Mouse (Mus musculus) frontal cortex, postnatal 25 days (tissue): Measurements from ENCODE around the gene H60b.
A peak's percentile ranks its signal among the peaks of the same experiment; 100 is the strongest.
"Not testable (repeated sequence)": the region's sequence is repeated elsewhere in the genome, so short reads cannot be mapped to it uniquely, and the experiment has no call there.

Source experiments
- DNase-seq, 2 experiments: peaks; one replicate each; pipeline ENCODE4 v3.0.0; 2022; ENCODE audit warnings: low spot score in 2 of 2

Gene H60b

DNA sequence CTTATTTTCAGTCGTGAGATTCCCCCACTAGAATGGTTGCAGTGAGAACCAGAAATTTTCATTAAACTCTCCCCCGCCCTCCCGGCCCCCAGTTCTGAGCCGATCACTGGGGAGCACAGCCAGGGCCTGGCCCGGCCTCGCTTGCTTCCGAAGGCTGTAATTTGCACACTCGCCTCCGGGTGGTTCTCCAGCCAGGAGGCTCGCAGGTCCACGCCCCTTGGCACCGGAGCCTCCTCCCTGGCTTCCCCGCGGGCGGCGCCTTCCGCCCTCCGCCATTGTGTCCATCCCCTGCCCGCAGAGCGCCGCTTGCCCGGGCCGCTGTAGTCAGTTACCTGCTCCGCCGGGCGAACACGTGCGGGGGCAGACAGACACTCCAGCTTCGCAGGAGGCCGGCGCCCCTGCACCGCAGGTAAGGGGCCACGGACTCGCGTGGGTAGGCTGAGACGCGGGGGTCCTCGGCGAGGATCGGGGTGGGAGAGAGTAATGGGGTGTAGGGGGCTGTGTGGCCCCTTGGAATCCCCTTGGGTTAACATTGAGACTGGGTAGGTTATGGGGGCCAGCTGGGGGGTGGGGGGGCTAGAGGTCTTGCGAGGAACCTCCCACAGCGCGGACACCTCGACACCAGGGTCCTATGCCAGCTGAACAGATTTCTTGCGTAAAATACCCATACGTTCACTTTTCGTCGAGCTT is at the start of gene H60b, which contains the start of gene Raet1e:
Gene H60b (plus strand): TSS at position 277 of the 690 bp plus-strand sequence.
Gene Raet1e (plus strand): TSS at position 260 of the 690 bp plus-strand sequence.
- DNase-seq = not testable (repeated sequence)

DNA sequence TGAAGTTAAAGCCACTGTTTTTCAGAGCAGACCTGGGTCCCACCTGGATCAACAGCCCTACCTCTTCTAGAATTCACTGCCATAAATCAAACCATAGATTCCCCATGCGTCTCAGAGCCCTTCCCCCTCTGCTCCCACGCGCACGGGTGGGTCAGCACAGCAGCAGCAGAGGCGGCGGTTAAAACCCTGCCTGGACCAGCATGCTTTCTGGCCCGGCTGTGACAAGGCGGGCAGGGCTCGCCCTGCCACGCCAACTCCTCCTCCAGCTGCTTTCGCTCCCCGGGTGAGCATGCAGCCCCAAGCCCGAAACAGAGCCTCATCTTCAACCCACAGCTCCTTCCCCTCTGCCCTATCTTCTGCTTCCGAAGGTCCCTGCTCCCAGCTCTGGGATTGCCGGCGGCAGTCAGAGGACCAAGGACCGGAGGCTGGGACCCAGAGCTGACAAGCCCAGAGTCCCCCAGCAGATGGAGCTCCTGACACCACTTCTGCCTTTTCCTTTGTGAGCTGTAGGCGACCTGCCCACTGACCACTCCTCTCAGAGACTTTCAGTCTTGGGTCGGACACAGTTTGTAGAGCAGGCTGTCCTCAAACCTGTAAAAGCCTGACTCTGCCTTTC is 17.6 kb upstream of the H60b start:
- DNase-seq = peak in 1 of 2 experiments; percentile 59

DNA sequence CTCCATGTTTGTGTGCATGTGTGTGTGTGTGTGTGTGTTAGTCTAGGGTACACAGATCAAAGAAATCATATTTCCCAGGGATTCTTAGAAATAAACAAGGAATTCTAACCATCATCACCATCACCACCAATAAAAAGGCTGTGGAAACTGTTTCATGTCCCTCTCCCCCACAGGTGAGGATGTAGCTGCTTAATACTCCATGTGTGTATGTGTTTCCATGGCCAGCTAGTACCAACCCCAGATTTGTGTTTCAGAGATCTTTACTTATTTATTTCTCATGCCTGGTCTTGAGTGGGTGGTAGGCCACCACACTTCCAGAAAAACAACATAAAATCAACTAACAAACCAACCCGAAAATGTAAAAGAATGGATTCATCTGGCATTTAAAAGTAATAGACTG is 16.2 kb upstream of the H60b start:
- not testable (repeated sequence) for DNase-seq

DNA sequence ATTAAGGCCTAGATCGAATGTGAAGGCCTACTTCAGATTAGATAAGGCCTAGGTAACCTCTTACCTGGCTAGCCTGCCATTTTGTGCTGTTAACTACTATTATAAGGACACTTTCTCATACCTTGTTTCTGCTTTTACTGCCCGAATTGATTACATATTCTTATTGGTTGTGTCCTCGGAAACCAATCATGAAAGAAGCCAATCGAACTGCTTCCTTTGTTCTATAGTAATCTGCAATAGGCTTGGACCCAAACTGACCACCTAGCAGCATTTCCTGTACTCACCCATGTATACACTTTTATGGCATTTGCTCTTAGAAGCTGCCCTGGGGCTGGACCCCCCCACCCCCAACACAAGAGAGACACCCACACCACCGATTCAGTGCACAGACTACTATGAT is 15.5 kb upstream of the H60b start:
- no peak for DNase-seq

DNA sequence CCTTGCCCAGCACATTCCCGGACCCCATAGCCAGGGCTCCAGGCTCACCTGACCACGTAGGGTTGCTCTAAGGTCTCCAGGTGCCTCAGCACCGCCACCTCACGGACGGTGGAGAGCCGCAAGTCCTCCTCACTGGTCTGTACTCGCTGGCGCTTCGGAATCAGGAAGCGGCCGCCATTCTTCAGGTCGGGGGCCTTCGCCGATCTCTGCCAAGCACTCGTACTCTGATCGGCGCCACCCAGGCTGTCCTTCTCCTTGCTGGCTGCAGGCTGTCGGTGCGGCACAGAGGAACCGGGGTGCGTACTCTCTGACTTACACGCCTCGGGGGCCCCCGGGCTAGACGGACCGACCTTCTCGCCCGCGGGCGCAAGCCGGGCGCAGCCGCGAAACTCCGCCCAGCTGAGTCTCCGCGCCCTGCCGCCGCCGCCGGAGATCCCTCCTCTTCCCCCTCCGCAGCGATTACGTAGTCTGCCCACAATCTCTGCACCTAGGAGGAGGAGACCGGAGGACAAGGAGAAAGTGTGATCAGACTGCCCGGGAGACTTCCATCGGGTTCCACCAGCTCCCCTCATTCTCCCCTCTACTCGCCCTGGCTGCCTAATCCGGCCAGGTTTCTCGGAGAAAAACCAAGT is 9.8 kb upstream of the H60b start:
- DNase-seq = no peak

DNA sequence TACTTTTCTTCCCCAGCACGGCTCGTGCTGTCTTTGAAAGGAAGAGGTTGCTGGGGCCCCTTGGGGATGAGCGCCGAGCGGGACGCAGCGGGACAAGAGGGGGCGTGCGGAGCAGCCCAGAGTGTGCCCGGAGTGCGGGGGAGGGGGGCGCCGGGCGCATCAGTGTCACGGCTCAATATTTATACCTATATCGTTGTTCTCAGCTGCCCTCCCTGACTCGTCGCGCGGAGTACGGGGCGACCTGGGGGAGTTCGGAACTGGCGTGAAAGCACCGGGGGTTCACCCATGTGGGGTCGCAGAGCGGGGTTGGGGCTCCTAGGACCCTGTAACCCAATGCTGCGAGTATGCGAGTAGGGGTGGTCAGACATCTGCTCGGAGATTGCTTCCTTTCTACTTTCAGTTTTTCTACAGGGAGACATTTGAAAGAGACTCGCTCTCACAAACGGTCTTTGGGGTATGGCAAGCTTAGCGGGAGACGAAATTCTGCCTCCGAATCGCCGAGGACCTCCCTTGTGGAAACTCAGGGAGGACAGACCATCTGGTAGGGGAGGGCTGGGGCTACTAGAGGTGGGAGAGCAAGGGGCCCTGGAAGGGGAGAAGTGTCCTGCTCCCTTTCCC is 9.2 kb upstream of the H60b start, which contains the start of gene E030030I06Rik:
Gene E030030I06Rik (minus strand): TSS at position 198 of the 618 bp plus-strand sequence.
- DNase-seq = no peak

DNA sequence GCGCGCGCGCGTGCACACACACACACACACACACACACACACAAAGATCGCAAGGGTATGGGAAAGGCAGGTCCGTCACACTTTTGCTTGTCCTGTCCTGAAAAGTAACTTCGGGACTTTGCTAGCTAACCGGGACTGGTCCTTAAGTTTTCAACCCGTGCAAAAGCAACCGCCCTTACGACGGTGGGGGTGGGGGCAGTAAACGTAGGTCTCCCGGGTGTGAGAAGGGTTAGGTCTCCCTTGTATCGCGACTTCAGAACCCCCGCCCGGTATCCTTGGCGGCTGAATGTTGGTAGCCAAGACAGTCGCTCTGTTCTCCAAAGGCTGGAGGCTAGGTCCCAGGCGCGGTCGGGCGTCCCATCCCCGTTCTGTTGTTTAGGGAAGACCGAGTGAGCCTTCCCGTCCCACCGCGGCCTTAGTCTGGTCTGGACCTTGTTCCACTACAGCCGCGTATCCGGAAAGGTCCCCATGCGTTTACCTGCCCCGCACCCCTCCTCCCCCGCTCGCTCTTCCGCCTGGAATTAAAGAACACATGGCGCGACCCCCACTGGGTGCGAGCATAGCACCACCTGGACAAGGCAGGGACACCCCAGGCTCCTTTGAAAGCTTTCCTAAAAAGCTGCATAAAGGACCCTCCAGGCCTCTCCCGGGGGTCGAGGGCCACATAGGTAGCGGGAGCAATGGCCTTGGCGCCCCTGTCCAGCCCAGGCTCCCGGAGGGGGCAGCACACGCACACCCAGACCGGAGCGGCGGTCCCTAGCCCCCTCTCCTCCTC is 8.5 kb upstream of the H60b start:
- DNase-seq = no peak

DNA sequence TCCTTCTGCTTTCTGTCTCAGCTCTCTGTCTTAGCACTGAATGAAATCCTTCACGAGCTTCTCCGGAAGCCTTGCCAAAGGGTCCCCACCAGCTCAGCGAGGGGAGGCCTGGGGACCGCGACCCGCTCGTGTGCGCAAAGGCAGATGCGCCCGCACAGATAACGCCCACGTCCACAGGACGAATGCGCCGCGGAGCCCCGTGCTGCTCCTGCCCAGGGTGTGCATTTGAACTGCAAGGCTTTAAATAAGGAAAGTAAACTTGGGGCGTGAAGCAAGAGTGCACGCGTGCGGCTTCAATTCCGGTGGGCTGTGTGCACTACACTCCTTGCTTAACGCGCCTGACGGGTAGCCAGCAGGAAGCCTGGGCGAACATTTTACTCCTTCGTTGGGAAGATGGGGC is 7.8 kb upstream of the H60b start:
- no peak for DNase-seq

DNA sequence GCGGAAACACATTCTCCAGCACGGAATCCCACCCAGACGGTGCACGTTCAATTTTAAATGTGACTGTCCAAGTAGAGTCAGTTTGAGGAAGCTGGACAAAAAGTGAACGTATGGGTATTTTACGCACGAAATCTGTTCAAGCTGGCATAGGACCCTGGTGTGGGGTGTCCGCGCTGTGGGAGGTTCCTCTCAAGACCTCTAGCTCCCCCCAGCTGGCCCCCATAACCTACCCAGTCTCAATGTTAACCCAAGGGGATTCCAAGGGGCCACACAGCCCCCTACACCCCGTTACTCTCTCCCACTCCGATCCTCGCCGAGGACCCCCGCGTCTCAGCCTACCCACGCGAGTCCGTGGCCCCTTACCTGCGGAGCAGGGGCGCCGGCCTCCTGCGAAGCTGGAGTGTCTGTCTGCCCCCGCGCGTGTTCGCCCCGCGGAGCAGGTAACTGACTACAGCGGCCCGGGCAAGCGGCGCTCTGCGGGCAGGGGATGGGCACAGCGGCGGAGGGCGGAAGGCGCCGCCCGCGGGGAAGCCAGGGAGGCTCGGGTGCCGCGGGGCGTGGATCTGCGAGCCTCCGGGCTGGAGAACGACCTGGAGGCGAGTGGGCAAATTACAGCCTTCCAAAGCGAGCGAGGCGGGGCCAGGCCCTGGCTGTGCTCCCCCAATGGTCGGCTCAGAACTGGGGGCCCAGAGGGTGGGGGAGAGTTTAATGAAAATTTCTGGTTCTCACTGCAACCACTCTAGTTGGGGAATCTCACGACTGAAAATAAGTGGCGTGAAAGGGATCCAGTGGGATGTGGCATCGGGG is 7.1 kb upstream of the H60b start:
- not testable (repeated sequence) for DNase-seq

DNA sequence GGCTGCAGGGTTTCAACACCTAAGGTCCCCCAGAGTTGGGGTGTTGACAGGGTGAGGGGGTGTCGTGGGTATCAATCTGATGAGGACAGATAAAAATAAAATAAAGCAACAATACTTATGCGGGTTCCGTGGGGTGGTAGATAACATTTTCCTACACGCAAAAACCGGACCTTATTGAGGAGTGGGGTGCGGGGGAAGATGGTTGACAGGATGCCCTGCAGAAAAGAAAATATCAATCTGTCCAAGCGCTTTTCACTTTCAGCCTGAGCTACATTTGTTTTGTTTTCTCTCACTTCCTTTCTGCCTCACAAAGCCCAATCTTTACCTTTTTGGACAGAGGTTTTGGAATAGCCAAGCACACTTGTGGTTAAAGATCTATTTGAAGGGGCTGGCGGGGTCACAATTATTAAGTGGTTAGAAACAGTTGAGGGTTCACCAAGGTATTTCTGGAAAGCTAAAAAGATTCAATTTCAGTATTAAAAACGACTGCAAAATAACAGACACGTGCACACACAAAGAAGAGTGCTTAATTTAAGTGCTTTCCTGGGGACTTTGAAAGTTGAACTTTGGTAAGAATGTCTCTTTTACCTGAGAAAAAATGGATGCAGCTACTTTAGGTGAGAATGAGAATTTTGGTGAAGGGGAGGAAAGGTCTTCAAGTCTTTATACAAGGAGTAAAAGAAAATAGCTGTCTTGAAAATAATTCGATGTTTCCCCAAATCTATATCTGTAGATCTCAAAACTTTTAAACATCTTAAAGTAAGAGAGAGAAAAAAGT is 6.3 kb upstream of the H60b start:
- DNase-seq = not testable (repeated sequence)

DNA sequence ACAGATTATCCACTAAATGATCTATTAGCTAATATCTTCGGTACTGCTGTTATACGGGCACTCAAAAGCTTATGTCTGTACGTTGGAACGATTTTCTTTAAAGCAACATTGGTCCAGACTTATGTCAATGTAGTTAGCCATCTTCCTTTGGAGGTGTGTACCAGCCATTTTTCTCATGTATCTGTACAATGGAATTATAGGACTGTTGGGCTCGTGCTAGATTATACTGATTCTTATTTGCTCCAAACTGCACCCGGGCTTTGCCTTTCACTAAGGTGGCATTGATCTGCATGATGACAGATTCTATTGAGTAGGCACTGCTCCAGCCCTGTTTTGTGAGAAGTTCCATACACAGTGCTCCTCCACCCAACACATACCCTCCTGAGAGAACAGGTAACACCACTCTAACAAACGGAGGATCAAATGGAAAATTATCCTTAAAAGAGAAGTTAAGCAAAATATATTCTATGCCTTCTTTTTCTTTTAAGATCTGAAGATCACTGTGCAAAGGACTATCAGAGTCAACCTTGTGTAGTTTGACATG is 5.2 kb upstream of the H60b start:
- not testable (repeated sequence) for DNase-seq

DNA sequence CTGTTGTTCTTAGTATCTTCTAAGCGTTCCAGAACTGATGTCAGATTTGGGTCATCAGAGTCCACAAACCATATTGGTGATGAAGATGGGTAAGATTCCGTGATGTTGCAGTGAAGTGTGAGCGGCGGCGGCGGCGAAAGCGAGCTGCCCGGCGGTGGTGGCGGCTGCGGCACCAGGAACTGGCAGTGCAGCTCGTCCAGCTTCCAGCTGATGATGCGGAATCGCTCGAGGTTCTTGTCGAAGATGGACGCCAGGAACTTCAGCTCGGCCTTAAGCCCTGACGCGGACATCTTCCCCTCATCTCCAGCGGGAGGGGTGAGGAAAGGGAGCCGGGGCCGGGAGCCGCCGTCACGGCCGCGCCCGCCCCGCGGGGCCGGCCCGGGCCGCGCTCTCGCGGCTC is 4.3 kb upstream of the H60b start:
- DNase-seq = not testable (repeated sequence)

DNA sequence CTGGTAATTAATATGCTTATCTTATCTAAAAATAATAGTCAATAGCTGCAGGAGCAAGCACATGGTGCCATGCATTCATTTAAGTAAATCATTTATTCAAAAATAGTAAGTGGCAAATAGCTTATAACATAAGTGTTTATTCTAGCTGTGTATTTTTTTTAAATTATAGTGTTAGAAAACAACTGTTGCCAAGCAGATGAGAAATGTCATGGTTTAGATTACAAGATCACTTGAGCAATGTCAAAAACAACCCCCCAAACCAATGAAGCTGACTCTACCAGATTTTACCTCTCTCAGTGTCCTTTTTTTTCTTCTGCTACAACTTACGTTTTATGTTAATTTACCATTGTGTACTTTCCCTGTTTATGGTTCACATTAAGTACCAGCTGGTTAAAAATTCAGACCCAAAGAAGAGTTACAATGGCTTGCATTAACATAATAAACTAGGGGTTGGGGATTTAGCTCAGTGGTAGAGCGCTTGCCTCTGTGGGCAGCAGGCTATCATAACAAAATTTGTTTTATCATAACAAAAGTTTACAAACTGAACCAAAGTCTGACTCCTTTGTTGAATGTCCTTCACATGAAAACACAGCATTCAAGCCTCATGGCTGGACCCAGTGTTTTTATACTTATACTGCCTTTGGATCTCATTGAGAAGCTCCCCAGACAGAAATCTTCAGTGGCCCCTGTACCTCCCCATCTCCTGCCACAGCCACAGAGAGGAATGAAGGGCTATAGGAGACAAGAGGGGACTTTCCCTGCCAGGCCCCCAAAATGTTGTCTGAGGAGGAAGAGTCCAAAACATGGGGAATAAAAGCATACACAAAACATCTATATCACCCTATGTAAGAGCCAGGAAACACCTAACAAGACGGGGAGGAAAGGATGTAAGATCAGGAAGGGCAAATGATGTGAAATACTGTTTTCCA is 3.3 kb upstream of the H60b start:
- DNase-seq = no peak

DNA sequence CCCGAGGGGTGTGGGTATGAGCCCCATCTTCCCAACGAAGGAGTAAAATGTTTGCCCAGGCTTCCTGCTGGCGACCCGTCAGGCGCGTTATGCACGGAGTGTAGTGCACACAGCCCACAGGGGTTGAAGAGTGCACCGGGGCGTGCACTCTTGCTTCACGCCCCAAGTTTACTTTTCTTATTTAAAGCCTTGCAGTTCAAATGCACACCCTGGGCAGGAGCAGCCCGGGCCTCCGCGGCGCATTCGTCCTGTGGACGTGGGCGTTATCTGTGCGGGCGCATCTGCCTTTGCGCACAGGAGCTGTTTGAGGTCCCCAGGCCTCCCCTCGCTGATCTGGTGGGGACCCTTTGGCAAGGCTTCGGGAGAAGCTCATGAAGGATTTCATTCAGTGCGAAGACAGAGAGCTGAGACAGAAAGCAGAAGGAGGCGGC is 760 bp downstream of the H60b start:
- DNase-seq = no peak

DNA sequence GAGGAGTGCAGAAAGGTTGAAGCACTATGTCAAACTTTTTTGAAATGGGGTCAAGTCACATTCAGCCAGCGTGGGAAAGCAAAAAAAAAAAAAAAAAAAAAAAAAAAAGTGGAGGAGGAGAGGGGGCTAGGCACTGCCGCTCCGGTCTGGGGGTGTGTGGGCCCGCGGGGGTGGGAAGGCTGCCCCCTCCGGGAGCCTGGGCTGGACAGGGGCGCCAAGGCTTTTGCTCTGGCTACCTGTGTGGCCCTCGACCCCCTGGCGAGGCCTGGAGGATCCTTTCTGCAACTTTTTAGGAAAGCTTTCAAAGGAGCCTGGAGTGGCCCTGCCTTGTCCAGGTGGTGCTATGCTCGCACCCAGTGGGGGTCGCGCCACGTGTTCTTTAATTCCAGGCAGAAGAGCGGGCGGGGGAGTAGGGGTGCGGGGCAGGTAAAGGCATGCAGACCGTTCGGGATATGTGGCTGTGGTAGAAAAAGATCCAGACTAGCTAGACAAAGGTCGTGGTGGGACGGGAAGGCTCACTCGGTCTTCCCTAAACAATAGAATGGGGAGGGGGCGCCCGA is 1.3 kb downstream of the H60b start:
- no peak for DNase-seq

DNA sequence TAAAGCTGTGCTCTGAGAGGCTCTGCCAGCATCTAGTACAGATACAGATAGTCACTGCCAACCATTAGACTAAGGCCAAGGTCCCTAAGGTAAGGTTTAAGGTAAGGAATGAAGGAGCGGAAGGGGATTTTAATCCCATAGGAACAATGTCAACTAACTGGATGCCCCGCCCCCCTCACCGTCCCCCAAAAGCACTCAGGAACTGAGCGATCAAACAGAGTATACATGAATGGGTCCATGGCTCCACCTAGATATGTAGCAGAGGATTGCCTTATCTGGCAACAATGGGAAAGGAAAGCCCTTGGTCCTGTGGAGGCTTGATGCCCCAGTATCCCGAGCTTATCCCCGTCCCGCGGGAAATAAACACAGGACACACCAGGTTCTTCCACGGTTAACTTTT is 4.9 kb downstream of the H60b start:
- not testable (repeated sequence) for DNase-seq

DNA sequence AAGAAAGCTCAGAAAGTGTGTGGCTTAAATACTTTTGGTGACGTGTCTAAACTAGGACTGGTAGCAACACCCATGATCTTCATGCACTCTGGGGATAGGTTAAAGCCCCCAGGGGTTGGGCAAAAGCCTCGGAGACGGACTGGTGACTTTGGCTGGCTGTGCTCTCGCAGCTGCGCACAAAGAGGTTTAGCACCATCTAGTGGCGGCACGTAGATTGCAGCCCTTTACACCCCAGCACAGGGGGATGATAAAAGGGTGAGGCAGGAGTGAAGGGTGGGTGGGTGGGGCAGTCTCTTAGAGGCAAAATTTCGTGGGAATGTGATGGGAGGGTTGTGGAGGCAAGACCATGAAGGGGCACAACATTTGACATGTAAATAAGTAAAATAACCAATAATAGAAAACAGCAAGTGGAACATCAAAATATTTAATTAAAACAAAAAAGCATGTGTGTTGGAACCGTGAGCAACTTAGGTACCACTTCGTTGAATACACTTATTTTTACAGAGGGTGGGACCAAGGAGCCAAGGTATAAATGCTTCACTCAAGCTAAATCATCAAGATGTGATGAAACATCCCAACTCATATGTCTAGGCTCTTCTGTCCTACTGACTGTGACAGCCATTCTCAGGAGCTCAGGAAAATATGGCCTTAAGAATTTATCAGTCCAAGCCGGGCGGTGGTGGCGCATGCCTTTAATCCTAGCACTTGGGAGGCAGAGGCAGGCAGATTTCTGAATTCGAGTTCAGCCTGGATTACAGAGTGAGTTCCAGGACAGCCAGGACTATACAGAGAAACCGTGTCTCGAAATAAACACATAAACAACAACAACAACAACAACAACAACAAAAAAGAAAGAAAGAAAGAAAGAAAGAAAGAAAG is 5.6 kb downstream of the H60b start:
- peak; percentile 71 to 76 for DNase-seq
